Mouse (Mus musculus) layer of hippocampus, adult 8-10 months (tissue): ENCODE results near the gene Gm15517. TPM values are rescaled to one million over a fixed set of nuclear protein-coding genes. Genes with fewer than 3 reads are reported as not detected.
"Not testable (repeated sequence)": the region's sequence is repeated elsewhere in the genome, so short reads cannot be mapped to it uniquely, and the experiment has no call there.

Source experiments
- DNase-seq, 2 experiments: peaks; one replicate each; pipeline ENCODE4 v3.0.0; 2022; ENCODE audit warnings: low spot score in 2 of 2
- total RNA-seq, 4 experiments: library from RNA; stranded (reverse); gene quantifications; 2 replicates each; pipeline ENCODE4 v1.2.4; 2022

Gm15517 gene
- not detected for total RNA-seq

- no peak for DNase-seq
Measured at GRCm38 (mm10) chr7:44261147-44261546, at the start of gene Gm15517. Gm15517 (plus strand) TSS chr7:44261447.

GRCm38 (mm10) chr7:44215645-44216044 lies 45.6 kb upstream of the Gm15517 start, which contains the start of gene Klk1b5:
Klk1b5 (plus strand) TSS chr7:44215945.
- no peak for DNase-seq

- not testable (repeated sequence) for DNase-seq
Measured at GRCm38 (mm10) chr7:44221601-44222000, 39.6 kb upstream of the Gm15517 start.

GRCm38 (mm10) chr7:44222335-44222734 lies 38.9 kb upstream of the Gm15517 start:
- DNase-seq, result not testable (repeated sequence)

- no peak for DNase-seq
Measured at GRCm38 (mm10) chr7:44225076-44225475, 36.2 kb upstream of the Gm15517 start, which contains the start of gene Klk1. Klk1 (plus strand) TSS chr7:44225360.

GRCm38 (mm10) chr7:44235909-44236308 lies 25.3 kb upstream of the Gm15517 start, which contains the start of gene Gm36864:
Gm36864 (plus strand) TSS chr7:44236177.
- no peak for DNase-seq

- no peak for DNase-seq
Measured at GRCm38 (mm10) chr7:44239913-44240312, 21.3 kb upstream of the Gm15517 start.

GRCm38 (mm10) chr7:44240712-44241111 lies 20.5 kb upstream of the Gm15517 start:
- DNase-seq, result no peak

GRCm38 (mm10) chr7:44241163-44241562 lies 20.1 kb upstream of the Gm15517 start:
- DNase-seq, result no peak

GRCm38 (mm10) chr7:44244080-44244479 lies 17.2 kb upstream of the Gm15517 start:
- DNase-seq, result no peak

- DNase-seq, result peak; percentile 86 to 92
Measured at GRCm38 (mm10) chr7:44246055-44246983, 14.9 kb upstream of the Gm15517 start, which contains the start of the genes 1700028J19Rik and 2410002F23Rik. 1700028J19Rik (minus strand) TSS chr7:44246695. 2410002F23Rik (plus strand) TSS chr7:44246722.

GRCm38 (mm10) chr7:44246984-44247470 lies 14.2 kb upstream of the Gm15517 start:
- DNase-seq, result peak in 1 of 2 experiments; percentile 52

- no peak for DNase-seq
Measured at GRCm38 (mm10) chr7:44247971-44248370, 13.3 kb upstream of the Gm15517 start.

GRCm38 (mm10) chr7:44249248-44249647 lies 12.0 kb upstream of the Gm15517 start:
- no peak for DNase-seq

GRCm38 (mm10) chr7:44250732-44251275 lies 10.4 kb upstream of the Gm15517 start:
- DNase-seq, result not testable (repeated sequence)

GRCm38 (mm10) chr7:44253023-44253616 lies 8.1 kb upstream of the Gm15517 start:
- DNase-seq, result no peak

- no peak for DNase-seq
Measured at GRCm38 (mm10) chr7:44254930-44255329, 6.3 kb upstream of the Gm15517 start.

GRCm38 (mm10) chr7:44257278-44257677 lies 4.0 kb upstream of the Gm15517 start, which contains the start of gene Acp4:
Acp4 (minus strand) TSS chr7:44257378.
- DNase-seq, result no peak

- DNase-seq, result no peak
Measured at GRCm38 (mm10) chr7:44260410-44260809, 837 bp upstream of the Gm15517 start.

GRCm38 (mm10) chr7:44262791-44263643 lies 1.8 kb downstream of the Gm15517 start:
- DNase-seq, result peak; percentile 91 to 98

- DNase-seq, result no peak
Measured at GRCm38 (mm10) chr7:44268117-44268516, 6.9 kb downstream of the Gm15517 start.
